Mouse (Mus musculus): ENCODE data around the gene Hspa8. TPM values are rescaled to one million over a fixed set of nuclear protein-coding genes. Genes with fewer than 3 reads are reported as not detected.
A peak's percentile ranks its signal among the peaks of the same experiment; 100 is the strongest.
"Not testable (repeated sequence)": the region's sequence is repeated elsewhere in the genome, so short reads cannot be mapped to it uniquely, and the experiment has no call there.

Hspa8 gene
- polyA plus RNA-seq, 1 experiment: 811 TPM

DNA sequence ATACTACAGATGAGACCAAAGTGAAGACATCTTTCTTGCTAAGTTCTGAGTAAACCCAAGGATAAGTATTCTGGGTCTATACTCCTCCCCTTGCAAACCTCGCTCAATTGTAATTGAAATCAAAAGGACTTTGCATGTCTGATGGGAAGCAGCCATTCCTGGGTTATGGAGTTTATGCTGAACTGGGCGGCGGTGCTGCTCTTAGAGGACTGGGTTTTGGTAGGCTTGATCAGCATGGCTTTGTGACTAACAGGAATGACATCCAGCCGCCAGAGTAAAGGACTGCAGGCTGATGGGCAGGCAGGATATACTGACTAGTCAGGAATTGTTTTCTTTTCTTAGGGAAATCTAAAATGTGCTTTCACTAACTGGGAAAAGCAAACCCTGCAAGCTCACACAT is 32.8 kb upstream of the Hspa8 start:
- TF ChIP-seq FLI1 (IDR thresholded peaks at IDR 0.05; ENCODE audit: low read length) (no peak), GATA1 (IDR thresholded peaks at IDR 0.05; ENCODE audit: borderline replicate concordance, low read length) (no peak)
- Histone ChIP-seq H3K4me3 (replicated peaks) (no peak overlapping the region), H3K36me3 (replicated peaks; ENCODE audit: low read length) (no peaks in the 10 kb centered on the region), H3K9me3 (no peaks in the 10 kb centered on the region), H3K27me3 (replicated peaks) (peaks cover 2% of the 10 kb centered on the region), H3K4me1 (peaks cover 30% of the 10 kb centered on the region)

DNA sequence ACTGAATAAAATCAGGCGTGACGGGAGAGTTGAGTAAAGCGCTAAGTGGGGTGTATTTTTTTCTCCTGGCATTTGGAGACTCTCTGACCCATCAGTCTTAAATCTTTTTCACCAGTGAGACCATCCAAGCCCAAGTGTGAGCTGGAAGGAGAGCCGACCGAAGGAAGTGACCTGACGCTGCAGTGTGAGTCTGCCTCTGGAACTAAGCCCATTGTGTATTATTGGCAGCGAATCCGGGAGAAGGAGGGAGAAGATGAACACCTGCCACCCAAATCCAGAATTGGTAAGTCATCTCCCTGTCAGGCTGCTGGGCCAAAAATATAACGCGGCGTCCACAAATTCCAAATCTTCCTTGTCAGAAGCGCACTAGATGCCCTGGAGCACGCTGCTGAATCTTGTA is 28.5 kb upstream of the Hspa8 start:
- Histone ChIP-seq H3K4me3 (replicated peaks) (no peak overlapping the region), H3K27me3 (replicated peaks) (no peaks in the 10 kb centered on the region), H3K9me3 (no peaks in the 10 kb centered on the region), H3K36me3 (replicated peaks; ENCODE audit: low read length) (no peaks in the 10 kb centered on the region), H3K4me1 (peaks cover 20% of the 10 kb centered on the region)
- TF ChIP-seq FLI1 (IDR thresholded peaks at IDR 0.05; ENCODE audit: low read length) (no peak), GATA1 (IDR thresholded peaks at IDR 0.05; ENCODE audit: borderline replicate concordance, low read length) (no peak)

DNA sequence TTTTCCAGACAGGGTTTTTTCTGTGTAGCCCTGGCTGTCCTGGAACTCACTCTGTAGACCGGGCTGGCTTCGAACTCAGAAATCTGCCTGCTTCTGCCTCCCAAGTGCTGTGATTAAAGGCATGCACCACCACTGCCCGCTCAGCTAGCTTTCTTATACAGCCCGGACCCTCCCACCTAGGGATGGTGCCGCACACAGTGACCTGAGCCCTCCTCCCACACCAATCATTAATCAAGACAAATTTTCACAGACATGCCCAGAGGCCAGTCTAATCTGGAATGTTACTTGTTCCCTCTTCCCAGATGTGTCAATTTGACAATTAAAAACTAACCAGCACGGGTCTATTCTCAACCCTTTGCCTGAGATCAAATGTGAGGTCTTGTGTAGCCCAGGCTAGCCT is 27.6 kb upstream of the Hspa8 start:
- not testable (repeated sequence) for H3K4me3 ChIP-seq (replicated peaks)

DNA sequence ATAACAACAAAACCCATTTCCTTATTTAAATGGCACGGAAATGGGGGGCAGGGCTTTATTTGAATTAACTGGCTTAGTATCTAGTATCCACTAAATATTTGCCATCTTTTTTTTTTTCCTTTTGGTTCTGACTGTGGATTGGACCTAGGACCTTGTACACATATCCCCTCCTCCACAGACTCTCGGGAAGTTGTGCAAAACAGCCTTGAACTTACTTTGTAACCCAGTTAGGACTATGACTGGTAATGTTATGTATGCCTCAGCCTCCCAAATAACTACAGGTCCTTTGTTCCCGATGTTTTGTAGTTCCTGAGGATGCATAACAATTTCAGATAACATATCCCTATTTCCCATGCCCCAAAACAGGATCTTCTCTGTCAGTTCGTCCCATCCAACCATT is 26.9 kb upstream of the Hspa8 start:
- TF ChIP-seq GATA1 (IDR thresholded peaks at IDR 0.05; ENCODE audit: borderline replicate concordance, low read length): no peak
- TF ChIP-seq FLI1 (IDR thresholded peaks at IDR 0.05; ENCODE audit: low read length): no peak
- no peaks in the 10 kb centered on the region for H3K36me3 ChIP-seq (replicated peaks; ENCODE audit: low read length)
- no peak overlapping the region for H3K4me3 ChIP-seq (replicated peaks)
- H3K9me3 ChIP-seq: no peaks in the 10 kb centered on the region
- H3K4me1 ChIP-seq: peaks cover 17% of the 10 kb centered on the region
- H3K27me3 ChIP-seq (replicated peaks): no peaks in the 10 kb centered on the region

More for the DNA sequence above, 27.6 kb upstream of the Hspa8 start:
- peaks cover 17% of the 10 kb centered on the region for H3K4me1 ChIP-seq
- not testable (repeated sequence) for H3K36me3 ChIP-seq (replicated peaks; ENCODE audit: low read length); H3K27me3 ChIP-seq (replicated peaks); H3K9me3 ChIP-seq

DNA sequence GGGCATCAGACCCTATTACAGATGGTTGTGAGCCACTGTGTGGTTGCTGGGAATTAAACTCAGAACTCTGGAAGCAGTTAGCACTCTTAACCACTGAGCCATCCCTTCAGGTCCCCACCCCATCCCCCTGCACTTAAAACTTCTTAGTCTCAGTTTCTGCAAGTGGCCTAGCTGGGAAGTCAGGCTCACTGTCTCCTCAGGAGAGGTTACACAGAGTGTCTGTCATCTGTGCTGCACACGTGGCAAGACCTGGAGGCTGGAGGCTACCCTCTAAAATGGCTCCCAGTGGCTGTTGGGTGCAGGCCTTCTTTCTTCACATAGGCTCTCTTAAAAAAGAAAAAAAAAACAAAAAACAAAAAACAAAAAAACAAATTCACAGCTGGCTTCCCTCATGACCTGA is 24.7 kb upstream of the Hspa8 start:
- Histone ChIP-seq H3K4me3 (replicated peaks) (no peak overlapping the region), H3K36me3 (replicated peaks; ENCODE audit: low read length) (no peaks in the 10 kb centered on the region), H3K4me1 (peaks cover 22% of the 10 kb centered on the region), H3K27me3 (replicated peaks) (peaks cover 3% of the 10 kb centered on the region), H3K9me3 (no peaks in the 10 kb centered on the region)
- no peak for TF ChIP-seq FLI1 (IDR thresholded peaks at IDR 0.05; ENCODE audit: low read length)
- no peak for TF ChIP-seq GATA1 (IDR thresholded peaks at IDR 0.05; ENCODE audit: borderline replicate concordance, low read length)

DNA sequence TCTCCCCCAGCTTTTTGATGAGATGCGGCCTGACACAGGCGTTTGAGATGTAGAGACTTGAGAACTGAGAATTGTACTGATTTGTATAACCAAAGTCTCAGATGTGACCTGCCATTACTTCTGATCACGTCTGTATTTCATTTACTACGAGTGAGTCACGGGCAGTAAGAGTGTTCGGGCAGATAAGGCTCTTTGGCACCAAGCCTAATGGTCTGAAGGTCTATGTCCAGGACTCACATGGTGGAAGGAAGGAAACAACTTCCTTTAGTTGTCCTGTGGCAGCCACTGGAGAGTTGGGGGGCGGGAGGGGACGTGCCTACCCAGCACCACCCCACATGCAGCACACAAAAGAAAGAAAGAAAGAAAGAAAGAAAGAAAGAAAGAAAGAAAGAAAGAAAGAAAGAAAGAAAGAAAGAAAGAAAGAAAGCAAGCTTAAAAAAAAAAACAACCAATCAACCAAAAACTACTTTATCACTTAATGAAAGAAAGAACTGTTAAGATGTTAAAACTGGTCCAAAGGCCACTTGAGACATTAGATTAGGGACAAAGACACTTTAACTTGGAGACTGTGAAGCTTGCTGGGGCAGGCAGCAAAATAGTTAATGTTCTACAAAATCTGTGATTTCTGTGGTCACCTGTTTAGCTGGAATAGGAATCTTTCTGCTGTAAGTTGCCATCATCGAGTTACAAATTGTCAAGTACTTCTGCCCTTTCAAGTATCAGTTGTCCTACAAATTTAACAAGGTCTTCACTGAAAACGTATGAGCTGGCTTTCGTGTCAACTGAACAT is 24.1 kb upstream of the Hspa8 start:
- no peak for TF ChIP-seq GATA1 (IDR thresholded peaks at IDR 0.05; ENCODE audit: borderline replicate concordance, low read length)
- TF ChIP-seq FLI1 (IDR thresholded peaks at IDR 0.05; ENCODE audit: low read length): no peak
- Histone ChIP-seq H3K4me1 (peaks cover 28% of the 10 kb centered on the region), H3K36me3 (replicated peaks; ENCODE audit: low read length) (no peaks in the 10 kb centered on the region), H3K4me3 (replicated peaks) (no peak overlapping the region), H3K27me3 (replicated peaks) (peaks cover 3% of the 10 kb centered on the region), H3K9me3 (no peaks in the 10 kb centered on the region)

DNA sequence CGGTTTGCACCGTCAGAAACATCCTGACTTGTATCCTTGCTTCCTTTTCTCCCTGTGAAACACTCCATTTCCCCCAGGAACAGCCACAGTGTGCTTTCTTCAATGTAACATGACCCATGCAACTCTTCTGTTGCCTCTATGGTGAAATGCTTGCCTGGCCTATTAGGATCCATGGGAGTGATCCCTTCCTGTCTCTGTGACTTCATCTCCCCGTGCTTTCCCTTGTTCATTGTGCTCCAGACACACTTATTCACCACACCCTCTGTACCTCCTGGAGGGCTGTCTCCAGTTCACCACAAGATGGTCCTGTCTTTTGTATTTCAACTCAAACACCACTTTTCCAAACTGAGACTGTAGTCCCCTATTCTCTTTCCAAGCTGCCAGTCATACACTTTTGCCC is 20.7 kb upstream of the Hspa8 start:
- Histone ChIP-seq H3K4me3 (replicated peaks) (no peak overlapping the region), H3K9me3 (no peaks in the 10 kb centered on the region), H3K27me3 (replicated peaks) (peaks cover 5% of the 10 kb centered on the region), H3K36me3 (replicated peaks; ENCODE audit: low read length) (no peaks in the 10 kb centered on the region), H3K4me1 (peaks cover 56% of the 10 kb centered on the region)
- TF ChIP-seq FLI1 (IDR thresholded peaks at IDR 0.05; ENCODE audit: low read length) (no peak), GATA1 (IDR thresholded peaks at IDR 0.05; ENCODE audit: borderline replicate concordance, low read length) (no peak)

DNA sequence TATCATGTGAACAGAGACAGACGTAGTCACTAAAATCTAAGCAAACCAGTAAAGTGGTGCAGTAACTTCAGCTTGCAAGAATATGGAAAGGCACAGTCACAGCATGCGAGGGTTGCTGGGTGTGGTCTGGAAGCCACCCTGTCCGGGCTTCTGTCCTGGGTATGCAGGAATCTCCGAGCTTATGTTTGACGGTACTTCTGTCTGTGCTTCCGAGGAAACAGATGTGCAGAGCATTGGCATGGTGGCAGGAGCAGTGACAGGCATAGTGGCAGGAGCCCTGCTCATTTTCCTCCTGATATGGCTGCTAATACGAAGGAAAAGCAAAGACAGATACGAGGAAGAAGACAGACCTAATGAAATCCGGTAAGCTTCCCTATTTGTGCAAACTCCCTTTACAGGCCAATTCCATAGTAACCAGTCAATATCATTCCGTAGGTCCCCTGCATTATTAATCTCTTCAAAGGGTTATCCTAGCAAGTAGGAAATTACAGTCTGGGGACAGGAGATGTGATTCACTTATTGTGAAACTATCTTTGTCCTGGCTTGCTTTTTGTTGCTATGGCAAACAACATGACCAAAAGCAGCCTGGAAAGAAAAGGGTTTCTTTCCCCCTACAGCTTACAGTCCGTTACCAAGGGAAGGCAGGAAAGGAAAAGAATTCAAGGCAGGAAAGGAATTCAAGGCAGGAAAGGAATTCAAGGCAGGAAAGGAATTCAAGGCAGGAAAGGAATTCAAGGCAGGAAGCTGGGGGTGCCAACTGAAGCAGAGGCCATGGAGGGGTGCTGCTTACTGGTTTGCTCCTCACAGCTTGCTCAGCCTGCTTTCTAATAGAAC is 19.7 kb upstream of the Hspa8 start:
- Histone ChIP-seq H3K36me3 (replicated peaks; ENCODE audit: low read length) (no peaks in the 10 kb centered on the region), H3K4me3 (replicated peaks) (no peak overlapping the region), H3K27me3 (replicated peaks) (peaks cover 5% of the 10 kb centered on the region), H3K4me1 (peaks cover 54% of the 10 kb centered on the region), H3K9me3 (no peaks in the 10 kb centered on the region)
- TF ChIP-seq GATA1 (IDR thresholded peaks at IDR 0.05; ENCODE audit: borderline replicate concordance, low read length) (no peak), FLI1 (IDR thresholded peaks at IDR 0.05; ENCODE audit: low read length) (no peak)

DNA sequence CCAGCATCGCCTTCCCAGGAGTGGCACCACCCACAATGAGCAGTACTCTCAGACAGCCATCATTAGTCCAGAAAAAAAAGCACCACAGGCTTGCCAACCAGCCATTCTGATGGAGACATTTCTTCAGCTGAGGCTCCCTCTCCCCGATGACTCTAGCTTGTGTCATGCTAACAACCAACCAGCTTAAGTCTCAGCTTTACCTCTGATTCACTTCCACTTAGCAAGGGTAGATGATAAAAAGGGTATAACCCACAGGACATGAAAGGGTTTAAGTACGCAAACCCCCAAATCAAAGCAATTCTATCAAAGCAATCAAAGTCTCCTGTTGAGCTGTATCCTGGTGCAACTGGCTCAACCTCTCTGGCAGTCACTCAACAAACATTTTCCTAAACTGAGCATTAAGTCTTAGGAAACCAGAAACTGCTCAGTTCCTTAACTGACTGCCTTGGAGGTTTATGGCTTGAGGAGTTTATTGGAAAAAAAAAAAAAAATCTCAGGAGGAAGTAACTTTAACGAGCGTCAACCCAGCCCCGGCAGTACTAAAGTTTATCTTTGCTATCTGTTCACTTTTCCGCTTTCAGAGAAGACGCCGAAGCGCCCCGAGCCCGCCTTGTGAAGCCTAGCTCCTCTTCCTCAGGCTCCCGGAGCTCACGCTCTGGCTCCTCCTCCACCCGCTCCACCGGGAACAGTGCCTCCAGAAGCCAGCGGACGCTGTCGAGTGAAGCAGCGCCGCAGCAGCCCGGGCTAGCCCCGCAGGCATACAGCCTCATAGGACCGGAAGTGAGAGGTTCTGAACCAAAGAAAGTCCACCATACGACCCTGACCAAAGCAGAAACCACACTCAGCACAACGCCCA is 18.8 kb upstream of the Hspa8 start:
- no peak for TF ChIP-seq FLI1 (IDR thresholded peaks at IDR 0.05; ENCODE audit: low read length)
- TF ChIP-seq GATA1 (IDR thresholded peaks at IDR 0.05; ENCODE audit: borderline replicate concordance, low read length): no peak
- H3K36me3 ChIP-seq (replicated peaks; ENCODE audit: low read length): no peaks in the 10 kb centered on the region
- H3K4me1 ChIP-seq: peaks cover 48% of the 10 kb centered on the region
- H3K9me3 ChIP-seq: no peaks in the 10 kb centered on the region
- H3K27me3 ChIP-seq (replicated peaks): peaks cover 5% of the 10 kb centered on the region
- H3K4me3 ChIP-seq (replicated peaks): peak overlapping the region; percentile 87
